Mouse (Mus musculus): Measurements from ENCODE around the gene Gm21977. TPM values are rescaled to one million over a fixed set of nuclear protein-coding genes. Genes with fewer than 3 reads are reported as not detected.
"Not testable (repeated sequence)": the region's sequence is repeated elsewhere in the genome, so short reads cannot be mapped to it uniquely, and the experiment has no call there.

The Gm21977 gene
- not detected for polyA plus RNA-seq (2017; shearing (Covaris generic))

- ATAC-seq = not testable (repeated sequence)
Observed at GRCm38 (mm10) chr14:42853377-42853776, at the start of gene Gm21977. Gene Gm21977, minus strand, starts transcription at chr14:42853477.

Other genes with a start within 250 kb of the Gm21977 start
- not detected for gene Gm3633, start 211.6 kb downstream of the Gm21977 start, polyA plus RNA-seq (2017; shearing (Covaris generic))
- not detected for gene Gm10378, start 197.5 kb downstream of the Gm21977 start, polyA plus RNA-seq (2017; shearing (Covaris generic))
- gene Gm3015, start 84.7 kb downstream of the Gm21977 start, polyA plus RNA-seq (2017; shearing (Covaris generic)) = not detected
- gene Gm10377, start 55.5 kb downstream of the Gm21977 start, polyA plus RNA-seq (2017; shearing (Covaris generic)) = not detected
- gene Gm8082, start 140.1 kb upstream of the Gm21977 start, polyA plus RNA-seq (2017; shearing (Covaris generic)) = not detected
- gene Gm10376, start 162.2 kb upstream of the Gm21977 start, polyA plus RNA-seq (2017; shearing (Covaris generic)) = not detected
- gene Gm8094, start 223.2 kb upstream of the Gm21977 start, polyA plus RNA-seq (2017; shearing (Covaris generic)) = not detected
- gene Gm8104, start 247.1 kb upstream of the Gm21977 start, polyA plus RNA-seq (2017; shearing (Covaris generic)) = not detected